Comparison of ENCODE assay signal across 29 mouse cellular contexts in genomic region chr12:65513070-65513469, GRCm38 (mm10).
DNase-seq lines count a peak whose midpoint lies in the region; ATAC-seq lines count a peak whose summit lies in the region.
"Had no signal": no experiment of that assay in that cellular context is flagged by ENCODE, and none has a peak within 500 bp of the region (broad histone marks: within the 10 kb centered on the region; RNA-seq: fewer than 3 reads in every experiment).

No protein-coding gene starts in this region.

- no peak overlapping the region for H3K9ac ChIP-seq in embryonic facial prominence, embryonic 11.5 days (replicated peaks; ENCODE audit: low read length)
- no peak overlapping the region for H3K9ac ChIP-seq in hindbrain, embryonic 16.5 days (ENCODE audit: low read depth, low read length)
- no peak overlapping the region for H3K9ac ChIP-seq in midbrain, embryonic 12.5 days (replicated peaks)
- H3K9ac ChIP-seq in midbrain, embryonic 13.5 days (replicated peaks), result no peak overlapping the region
- H3K9ac ChIP-seq: embryonic facial prominence, embryonic 12.5 days; embryonic facial prominence, embryonic 15.5 days; hindbrain, embryonic 13.5 days had no signal

- no peaks in the 10 kb centered on the region for H3K27me3 ChIP-seq in embryonic facial prominence, embryonic 11.5 days (ENCODE audit: control insufficient read depth, insufficient read depth, low read length)
- no peaks in the 10 kb centered on the region for H3K27me3 ChIP-seq in embryonic facial prominence, embryonic 10.5 days (replicated peaks; ENCODE audit: low read depth, poor library complexity, severe bottlenecking)
- no peaks in the 10 kb centered on the region for H3K27me3 ChIP-seq in hindbrain, embryonic 10.5 days (ENCODE audit: insufficient read depth, poor library complexity, severe bottlenecking)
- no peaks in the 10 kb centered on the region for H3K27me3 ChIP-seq in hindbrain, embryonic 16.5 days (replicated peaks; ENCODE audit: control insufficient read depth, insufficient read depth, low read length)
- no peaks in the 10 kb centered on the region for H3K27me3 ChIP-seq in midbrain, embryonic 12.5 days
- no peaks in the 10 kb centered on the region for H3K27me3 ChIP-seq in midbrain, embryonic 13.5 days
- H3K27me3 ChIP-seq in heart, embryonic 10.5 days (ENCODE audit: insufficient read depth, poor library complexity, severe bottlenecking), result no peaks in the 10 kb centered on the region
- H3K27me3 ChIP-seq: CH12.LX; embryonic facial prominence, embryonic 12.5 days; embryonic facial prominence, embryonic 15.5 days; hindbrain, embryonic 13.5 days; Patski had no signal

- H3K36me3 ChIP-seq in embryonic facial prominence, embryonic 11.5 days (replicated peaks; ENCODE audit: control insufficient read depth, insufficient read depth, low read depth, low read length), result no peaks in the 10 kb centered on the region
- no peaks in the 10 kb centered on the region for H3K36me3 ChIP-seq in embryonic facial prominence, embryonic 10.5 days (replicated peaks)
- no peaks in the 10 kb centered on the region for H3K36me3 ChIP-seq in hindbrain, embryonic 10.5 days
- H3K36me3 ChIP-seq in hindbrain, embryonic 16.5 days (ENCODE audit: control insufficient read depth, insufficient read depth, low read length), result no peaks in the 10 kb centered on the region
- no peaks in the 10 kb centered on the region for H3K36me3 ChIP-seq in midbrain, embryonic 12.5 days
- H3K36me3 ChIP-seq in midbrain, embryonic 13.5 days, result no peaks in the 10 kb centered on the region
- H3K36me3 ChIP-seq in heart, embryonic 10.5 days, result no peaks in the 10 kb centered on the region
- H3K36me3 ChIP-seq: embryonic facial prominence, embryonic 12.5 days; embryonic facial prominence, embryonic 15.5 days; G1E; hindbrain, embryonic 13.5 days had no signal

- no peaks in the 10 kb centered on the region for H3K4me1 ChIP-seq in embryonic facial prominence, embryonic 11.5 days (ENCODE audit: control insufficient read depth, insufficient read depth, low read length)
- no peaks in the 10 kb centered on the region for H3K4me1 ChIP-seq in embryonic facial prominence, embryonic 10.5 days
- no peaks in the 10 kb centered on the region for H3K4me1 ChIP-seq in hindbrain, embryonic 10.5 days (replicated peaks)
- no peaks in the 10 kb centered on the region for H3K4me1 ChIP-seq in hindbrain, embryonic 16.5 days (ENCODE audit: control insufficient read depth, insufficient read depth, low read depth, low read length)
- 0 out of 2 replicates have a peak, but pooled peaks cover 5% of the 10 kb centered on the region for H3K4me1 ChIP-seq in midbrain, embryonic 12.5 days
- peaks cover 4% of the 10 kb centered on the region; the same call in 1 of the 2 replicates for H3K4me1 ChIP-seq in midbrain, embryonic 13.5 days (replicated peaks)
- H3K4me1 ChIP-seq in heart, embryonic 10.5 days, result no peaks in the 10 kb centered on the region
- H3K4me1 ChIP-seq: embryonic facial prominence, embryonic 12.5 days; embryonic facial prominence, embryonic 15.5 days; hindbrain, embryonic 13.5 days had no signal

- no peak for ATAC-seq in embryonic facial prominence, embryonic 11.5 days (replicated peaks; ENCODE audit: insufficient number of reproducible peaks, low FRiP score, low TSS enrichment, low read depth)
- ATAC-seq in hindbrain, embryonic 16.5 days, result no peak
- 0 out of 2 replicates have a peak, but pooled peaks have one; percentile 23 for ATAC-seq in midbrain, embryonic 12.5 days (ENCODE audit: low FRiP score, low read depth)
- ATAC-seq in midbrain, embryonic 13.5 days, result no peak
- ATAC-seq: forebrain, embryonic 14.5 days; hindbrain, postnatal 0 days; inflammation-experienced regulatory T-cells, adult 6 months; intestine, embryonic 16.5 days; Patski had no signal

- peak; percentile 3 for DNase-seq in embryonic facial prominence, embryonic 11.5 days (ENCODE audit: low spot score)
- no peak for DNase-seq in embryonic facial prominence, embryonic 10.5 days (ENCODE audit: low spot score)
- peak; percentile 3 for DNase-seq in hindbrain, embryonic 10.5 days (ENCODE audit: low spot score)
- DNase-seq in heart, embryonic 10.5 days (ENCODE audit: low spot score), result no peak
- DNase-seq: adrenal gland, postnatal 10 days; adrenal gland, postnatal 36 days; B cell, adult 2 months; cerebellum, adult 11 months; cerebellum, adult 2 months; cerebellum, adult 9-11 months; cerebellum, postnatal 25 days; gastrocnemius, postnatal 10 days; gastrocnemius, postnatal 36 days; heart, adult 2 months; kidney, adult 18-20 months had no signal

- no peak overlapping the region for H3K4me2 ChIP-seq in embryonic facial prominence, embryonic 11.5 days (ENCODE audit: low read depth, low read length)
- no peak overlapping the region for H3K4me2 ChIP-seq in hindbrain, embryonic 16.5 days (ENCODE audit: low read length)
- no peak overlapping the region for H3K4me2 ChIP-seq in midbrain, embryonic 12.5 days (replicated peaks)
- H3K4me2 ChIP-seq in midbrain, embryonic 13.5 days (replicated peaks), result no peak overlapping the region
- H3K4me2 ChIP-seq: embryonic facial prominence, embryonic 12.5 days; embryonic facial prominence, embryonic 15.5 days; heart, embryonic 11.5 days; hindbrain, embryonic 13.5 days had no signal

- no peaks in the 10 kb centered on the region for H3K9me3 ChIP-seq in embryonic facial prominence, embryonic 11.5 days (replicated peaks; ENCODE audit: control insufficient read depth, low read length)
- 0 out of 2 replicates have a peak, but pooled peaks cover 4% of the 10 kb centered on the region for H3K9me3 ChIP-seq in embryonic facial prominence, embryonic 10.5 days
- H3K9me3 ChIP-seq in hindbrain, embryonic 10.5 days, result peaks cover 6% of the 10 kb centered on the region; the same call in 1 of the 2 replicates
- no peaks in the 10 kb centered on the region for H3K9me3 ChIP-seq in hindbrain, embryonic 16.5 days (ENCODE audit: control insufficient read depth, low read length)
- 0 out of 2 replicates have a peak, but pooled peaks cover 4% of the 10 kb centered on the region for H3K9me3 ChIP-seq in midbrain, embryonic 12.5 days
- no peaks in the 10 kb centered on the region for H3K9me3 ChIP-seq in midbrain, embryonic 13.5 days
- no peaks in the 10 kb centered on the region; the same call in 1 of the 2 replicates for H3K9me3 ChIP-seq in heart, embryonic 10.5 days
- H3K9me3 ChIP-seq: embryonic facial prominence, embryonic 12.5 days; embryonic facial prominence, embryonic 15.5 days; hindbrain, embryonic 13.5 days had no signal

- no peak overlapping the region for H3K27ac ChIP-seq in embryonic facial prominence, embryonic 11.5 days (replicated peaks; ENCODE audit: low read depth, low read length)
- no peak overlapping the region for H3K27ac ChIP-seq in embryonic facial prominence, embryonic 10.5 days (replicated peaks)
- no peak overlapping the region for H3K27ac ChIP-seq in hindbrain, embryonic 10.5 days
- no peak overlapping the region for H3K27ac ChIP-seq in hindbrain, embryonic 16.5 days (ENCODE audit: low read depth, low read length)
- no peak overlapping the region for H3K27ac ChIP-seq in midbrain, embryonic 12.5 days (replicated peaks)
- no peak overlapping the region for H3K27ac ChIP-seq in midbrain, embryonic 13.5 days
- H3K27ac ChIP-seq in heart, embryonic 10.5 days, result no peak overlapping the region
- H3K27ac ChIP-seq: embryonic facial prominence, embryonic 12.5 days; embryonic facial prominence, embryonic 15.5 days; heart, adult 2 months; hindbrain, embryonic 13.5 days; hindbrain, postnatal 0 days had no signal

- WGBS in embryonic facial prominence, embryonic 11.5 days, result 47% methylated on average over 1 of the region's 1 CpGs
- 64% methylated on average over 1 of the region's 1 CpGs for WGBS in embryonic facial prominence, embryonic 10.5 days
- WGBS in hindbrain, embryonic 10.5 days, result 59% methylated on average over 1 of the region's 1 CpGs
- 72% methylated on average over 1 of the region's 1 CpGs for WGBS in hindbrain, embryonic 16.5 days
- 23% methylated on average over 1 of the region's 1 CpGs for WGBS in midbrain, embryonic 12.5 days
- 18% methylated on average over 1 of the region's 1 CpGs for WGBS in midbrain, embryonic 13.5 days
- WGBS in heart, embryonic 10.5 days, result 75% methylated on average over 1 of the region's 1 CpGs

- H3K4me3 ChIP-seq in embryonic facial prominence, embryonic 11.5 days (ENCODE audit: low read depth, low read length), result no peak overlapping the region
- no peak overlapping the region for H3K4me3 ChIP-seq in embryonic facial prominence, embryonic 10.5 days
- H3K4me3 ChIP-seq in hindbrain, embryonic 10.5 days, result no peak overlapping the region
- no peak overlapping the region for H3K4me3 ChIP-seq in hindbrain, embryonic 16.5 days (ENCODE audit: low read length)
- H3K4me3 ChIP-seq in midbrain, embryonic 12.5 days, result no peak overlapping the region
- H3K4me3 ChIP-seq in midbrain, embryonic 13.5 days (replicated peaks), result no peak overlapping the region
- no peak overlapping the region for H3K4me3 ChIP-seq in heart, embryonic 10.5 days
- H3K4me3 ChIP-seq: embryonic facial prominence, embryonic 12.5 days; embryonic facial prominence, embryonic 15.5 days; heart, adult 2 months; hindbrain, embryonic 13.5 days had no signal

Comparison
In these comparisons a context has a peak if more than half of its experiments do, and no peak if none do; other contexts are left out.
1. DNase-seq: peak in embryonic facial prominence, embryonic 11.5 days (single experiment) and hindbrain, embryonic 10.5 days (single experiment); none in embryonic facial prominence, embryonic 10.5 days (single experiment) and heart, embryonic 10.5 days (single experiment).